Mouse (Mus musculus): Measurements from ENCODE around the gene Tmem50b. TPM values are rescaled to one million over a fixed set of nuclear protein-coding genes. Genes with fewer than 3 reads are reported as not detected.
A peak's percentile ranks its signal among the peaks of the same experiment; 100 is the strongest.

The Tmem50b gene
- polyA plus RNA-seq, 1 experiment from 2014 or later = 34.4 TPM

- H3K27ac ChIP-seq = peak overlapping the region; percentile 96
- peaks cover 20% of the 10 kb centered on the region; the same call in 1 of the 2 replicates for H3K36me3 ChIP-seq (ENCODE audit: inconsistent target)
- H3K79me2 ChIP-seq (ENCODE audit: inconsistent target) = peaks cover 65% of the 10 kb centered on the region
- 28% methylated on average over 5 of the region's 5 CpGs for WGBS (ENCODE audit: missing documents)
- H3K4me3 ChIP-seq (ENCODE audit: inconsistent target) = peak overlapping the region; percentile 84
Measured at GRCm38 (mm10) chr16:91548586-91548985, 49.0 kb downstream of the Tmem50b start.

GRCm38 (mm10) chr16:91547974-91548373 is 49.6 kb downstream of the Tmem50b start:
- peak overlapping the region; percentile 96 for H3K27ac ChIP-seq

GRCm38 (mm10) chr16:91546836-91547741 is 50.5 kb downstream of the Tmem50b start, which contains the start of gene Ifngr2:
Gene Ifngr2 (plus strand): TSS chr16:91547072.
- H3K79me2 ChIP-seq (ENCODE audit: inconsistent target) = peaks cover 50% of the 10 kb centered on the region
- H3K4me3 ChIP-seq (ENCODE audit: inconsistent target) = peak within 1 kb of the TSS; percentile 84
- WGBS (ENCODE audit: missing documents) = 1% methylated on average over 57 of the region's 74 CpGs
- peaks cover 12% of the 10 kb centered on the region; the same call in 1 of the 2 replicates for H3K36me3 ChIP-seq (ENCODE audit: inconsistent target)
- H3K27ac ChIP-seq = peak within 1 kb of the TSS; percentile 96

More at GRCm38 (mm10) chr16:91547974-91548373, 49.6 kb downstream of the Tmem50b start:
- H3K4me3 ChIP-seq (ENCODE audit: inconsistent target) = peak overlapping the region; percentile 84
- H3K79me2 ChIP-seq (ENCODE audit: inconsistent target) = peaks cover 59% of the 10 kb centered on the region
- H3K36me3 ChIP-seq (ENCODE audit: inconsistent target) = peaks cover 19% of the 10 kb centered on the region; the same call in 1 of the 2 replicates
- WGBS (ENCODE audit: missing documents) = 8% methylated on average over 5 of the region's 5 CpGs

- Histone ChIP-seq H3K27ac (peak overlapping the region; percentile 95), H3K4me3 (ENCODE audit: inconsistent target) (peak overlapping the region; percentile 21; the same call in 1 of the 2 replicates), H3K79me2 (ENCODE audit: inconsistent target) (peaks cover 43% of the 10 kb centered on the region), H3K36me3 (ENCODE audit: inconsistent target) (peaks cover 5% of the 10 kb centered on the region; the same call in 1 of the 2 replicates)
- WGBS (ENCODE audit: missing documents) = 1% methylated on average over 14 of the region's 14 CpGs
Measured at GRCm38 (mm10) chr16:91546391-91546835, 51.2 kb downstream of the Tmem50b start.

GRCm38 (mm10) chr16:91545597-91546281 is 51.9 kb downstream of the Tmem50b start:
- Histone ChIP-seq H3K79me2 (ENCODE audit: inconsistent target) (peaks cover 36% of the 10 kb centered on the region), H3K36me3 (ENCODE audit: inconsistent target) (no peaks in the 10 kb centered on the region), H3K4me3 (ENCODE audit: inconsistent target) (peak overlapping the region; percentile 0; the same call in 1 of the 2 replicates), H3K27ac (peak overlapping the region; percentile 95)
- 6% methylated on average over 9 of the region's 10 CpGs for WGBS (ENCODE audit: missing documents)

- 100% methylated on average over 1 of the region's 1 CpGs for WGBS (ENCODE audit: missing documents)
- Histone ChIP-seq H3K4me3 (ENCODE audit: inconsistent target) (no peak overlapping the region), H3K36me3 (ENCODE audit: inconsistent target) (no peaks in the 10 kb centered on the region), H3K79me2 (ENCODE audit: inconsistent target) (peaks cover 15% of the 10 kb centered on the region), H3K27ac (no peak overlapping the region)
Measured at GRCm38 (mm10) chr16:91543619-91544018, 54.0 kb downstream of the Tmem50b start.

- WGBS (ENCODE audit: missing documents) = 87% methylated on average over 10 of the region's 10 CpGs
- Histone ChIP-seq H3K79me2 (ENCODE audit: inconsistent target) (no peaks in the 10 kb centered on the region), H3K27ac (no peak overlapping the region), H3K4me3 (ENCODE audit: inconsistent target) (no peak overlapping the region), H3K36me3 (ENCODE audit: inconsistent target) (no peaks in the 10 kb centered on the region)
Measured at GRCm38 (mm10) chr16:91541573-91542081, 56.0 kb downstream of the Tmem50b start.

GRCm38 (mm10) chr16:91538513-91538912 is 59.1 kb downstream of the Tmem50b start:
- Histone ChIP-seq H3K27ac (peak overlapping the region; percentile 89), H3K4me3 (ENCODE audit: inconsistent target) (no peak overlapping the region), H3K36me3 (ENCODE audit: inconsistent target) (no peaks in the 10 kb centered on the region), H3K79me2 (ENCODE audit: inconsistent target) (no peaks in the 10 kb centered on the region)
- WGBS (ENCODE audit: missing documents) = 13% methylated on average over 9 of the region's 9 CpGs

GRCm38 (mm10) chr16:91538051-91538450 is 59.5 kb downstream of the Tmem50b start:
- Histone ChIP-seq H3K4me3 (ENCODE audit: inconsistent target) (no peak overlapping the region), H3K79me2 (ENCODE audit: inconsistent target) (no peaks in the 10 kb centered on the region), H3K27ac (peak overlapping the region; percentile 89), H3K36me3 (ENCODE audit: inconsistent target) (no peaks in the 10 kb centered on the region)
- 10% methylated on average over 6 of the region's 6 CpGs for WGBS (ENCODE audit: missing documents)

GRCm38 (mm10) chr16:91537065-91537464 is 60.5 kb downstream of the Tmem50b start:
- 97% methylated on average over 3 of the region's 3 CpGs for WGBS (ENCODE audit: missing documents)
- Histone ChIP-seq H3K79me2 (ENCODE audit: inconsistent target) (no peaks in the 10 kb centered on the region), H3K36me3 (ENCODE audit: inconsistent target) (no peaks in the 10 kb centered on the region), H3K27ac (peak overlapping the region; percentile 89; the same call in 1 of the 2 replicates), H3K4me3 (ENCODE audit: inconsistent target) (no peak overlapping the region)

- no peaks in the 10 kb centered on the region for H3K79me2 ChIP-seq (ENCODE audit: inconsistent target)
- no peaks in the 10 kb centered on the region for H3K36me3 ChIP-seq (ENCODE audit: inconsistent target)
- no peak overlapping the region for H3K27ac ChIP-seq
- H3K4me3 ChIP-seq (ENCODE audit: inconsistent target) = no peak overlapping the region
- 97% methylated on average over 6 of the region's 6 CpGs for WGBS (ENCODE audit: missing documents)
Measured at GRCm38 (mm10) chr16:91536372-91536771, 61.2 kb downstream of the Tmem50b start.

GRCm38 (mm10) chr16:91534888-91535287 is 62.7 kb downstream of the Tmem50b start:
- Histone ChIP-seq H3K36me3 (ENCODE audit: inconsistent target) (no peaks in the 10 kb centered on the region), H3K79me2 (ENCODE audit: inconsistent target) (no peaks in the 10 kb centered on the region), H3K27ac (no peak overlapping the region), H3K4me3 (ENCODE audit: inconsistent target) (no peak overlapping the region)
- WGBS (ENCODE audit: missing documents) = 96% methylated on average over 6 of the region's 6 CpGs

- Histone ChIP-seq H3K27ac (no peak overlapping the region), H3K4me3 (ENCODE audit: inconsistent target) (no peak overlapping the region), H3K79me2 (ENCODE audit: inconsistent target) (no peaks in the 10 kb centered on the region), H3K36me3 (ENCODE audit: inconsistent target) (no peaks in the 10 kb centered on the region)
- WGBS (ENCODE audit: missing documents) = 59% methylated on average over 13 of the region's 13 CpGs
Measured at GRCm38 (mm10) chr16:91534477-91534876, 63.1 kb downstream of the Tmem50b start.

All from macrophage (primary cell).